Mouse (Mus musculus): ENCODE results near the gene Ndufaf3.
A peak's percentile ranks its signal among the peaks of the same experiment; 100 is the strongest.

Gene Ndufaf3

DNA sequence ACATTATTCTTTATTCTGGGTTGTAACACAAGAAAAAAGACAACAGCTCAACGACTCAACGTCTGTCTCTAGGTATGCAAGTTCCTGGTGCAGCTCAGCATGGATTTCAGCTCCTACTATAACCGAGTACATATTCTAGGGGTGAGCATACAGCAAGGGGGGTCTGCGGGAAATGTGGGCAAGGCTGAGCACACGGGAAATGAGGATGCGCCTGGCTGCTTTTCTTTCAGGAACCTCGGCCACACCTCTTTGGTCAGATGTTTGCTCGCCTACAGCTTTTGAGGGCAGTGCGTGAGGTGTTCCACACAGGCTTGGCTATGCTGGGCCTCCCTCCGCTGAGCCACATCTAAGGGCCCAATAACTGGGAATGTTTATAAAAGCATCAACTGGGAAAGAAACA lies 5.1 kb upstream of the Ndufaf3 start:
- DNase-seq (ENCODE audit: low spot score): no peak

DNA sequence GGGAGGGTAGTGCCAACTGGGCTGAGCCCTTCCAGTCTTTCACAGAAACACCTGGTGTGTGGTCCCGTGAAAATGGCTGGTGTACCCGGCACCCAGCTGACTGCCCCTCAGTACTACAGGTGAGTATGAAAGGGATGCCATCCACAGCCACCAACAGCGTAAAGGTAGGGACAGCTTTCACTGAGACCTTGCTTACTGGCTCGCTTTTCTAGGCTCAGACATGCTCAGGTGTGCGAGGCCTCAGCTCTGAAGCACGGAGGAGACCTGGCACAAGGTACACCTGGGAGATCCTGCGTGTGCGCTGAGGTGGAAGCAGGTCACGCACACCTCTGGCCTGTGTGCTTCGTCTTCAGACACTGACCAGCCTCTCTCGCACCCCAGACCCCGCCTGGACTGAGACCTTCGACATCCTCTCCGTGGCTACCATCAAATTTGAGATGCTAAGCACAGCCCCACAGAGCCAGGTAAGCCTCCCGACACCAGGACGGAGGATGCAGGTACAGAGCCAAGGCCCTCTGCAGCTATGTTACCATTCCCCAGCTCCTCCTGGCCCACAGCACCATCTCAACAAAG lies 4.3 kb upstream of the Ndufaf3 start:
- no peak for DNase-seq (ENCODE audit: low spot score)

DNA sequence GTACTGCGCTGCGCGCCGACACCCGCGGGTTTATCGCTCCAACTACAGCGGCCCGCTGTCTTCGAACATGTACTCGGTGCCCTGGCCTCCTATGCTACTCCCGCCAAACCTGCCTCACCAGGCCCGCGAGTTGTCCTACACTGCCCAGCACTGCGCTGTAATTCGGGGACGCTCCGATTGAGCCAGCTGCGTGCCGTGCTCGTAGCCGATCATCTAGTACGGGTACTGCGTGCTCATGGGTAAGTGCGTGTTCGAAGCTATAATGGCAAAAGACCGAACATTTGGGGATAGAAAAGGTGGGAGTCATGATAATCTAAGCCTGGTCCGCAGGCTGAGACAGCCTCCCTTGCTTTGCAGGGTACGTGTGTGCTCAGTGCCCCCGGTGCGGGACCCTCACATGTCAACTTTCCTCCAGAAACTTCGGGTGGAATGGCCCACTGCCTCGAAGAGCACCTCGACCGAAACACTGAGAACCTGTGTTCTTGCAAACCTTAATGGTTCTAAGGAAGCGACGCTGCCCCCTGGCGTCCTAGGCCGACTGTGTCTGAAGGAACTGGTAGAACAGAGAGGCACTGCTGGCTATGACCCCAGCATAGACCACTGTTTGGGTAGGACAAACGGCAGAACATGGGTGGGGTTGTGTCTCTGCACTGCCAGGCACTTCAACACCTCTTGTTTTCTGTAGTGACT lies 3.1 kb upstream of the Ndufaf3 start:
- peak; percentile 77 for DNase-seq (ENCODE audit: low spot score)

DNA sequence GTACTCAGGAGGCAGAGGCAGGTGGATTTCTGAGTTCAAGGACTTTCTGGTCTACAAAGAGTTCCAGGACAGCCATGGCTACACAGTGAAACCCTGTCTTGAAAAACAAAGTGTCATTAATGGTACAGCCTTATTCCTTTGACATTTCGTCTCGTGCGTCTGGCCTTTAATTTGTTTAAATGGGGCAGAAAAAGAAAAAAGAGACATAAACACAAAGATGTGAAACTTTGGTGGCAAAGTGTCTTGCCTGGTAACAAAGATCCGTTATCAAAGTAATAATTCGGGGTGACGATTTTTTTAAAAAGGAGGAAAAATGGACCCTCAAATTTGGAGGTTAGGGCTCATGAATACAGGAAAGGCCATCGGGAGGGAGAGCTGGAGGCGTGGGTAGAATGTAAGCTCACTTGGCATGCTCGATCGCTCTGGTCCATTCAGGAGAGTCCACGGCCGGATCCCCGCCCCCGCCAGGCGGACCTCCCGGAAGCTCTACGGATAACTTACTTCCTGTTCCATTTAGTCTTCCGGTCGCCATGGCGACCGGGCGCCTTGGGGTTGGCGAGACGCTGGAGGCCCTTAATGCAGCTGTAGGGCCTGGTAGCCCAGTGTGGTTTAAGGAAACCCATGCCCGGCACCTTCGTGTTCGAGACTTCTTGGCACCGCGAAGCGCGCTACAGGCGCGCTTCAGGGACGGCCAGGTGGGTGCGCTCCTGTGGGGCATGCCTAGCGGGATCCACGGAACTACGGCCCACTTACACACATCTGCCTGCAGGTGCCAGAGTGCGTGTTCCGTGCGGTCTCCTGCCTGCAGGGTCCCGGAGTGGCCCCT lies 2.4 kb upstream of the Ndufaf3 start, which contains the start of gene Dalrd3:
Gene Dalrd3, plus strand, starts transcription at position 506 of the 826 bp plus-strand sequence.
- DNase-seq (ENCODE audit: low spot score): peak; percentile 93

DNA sequence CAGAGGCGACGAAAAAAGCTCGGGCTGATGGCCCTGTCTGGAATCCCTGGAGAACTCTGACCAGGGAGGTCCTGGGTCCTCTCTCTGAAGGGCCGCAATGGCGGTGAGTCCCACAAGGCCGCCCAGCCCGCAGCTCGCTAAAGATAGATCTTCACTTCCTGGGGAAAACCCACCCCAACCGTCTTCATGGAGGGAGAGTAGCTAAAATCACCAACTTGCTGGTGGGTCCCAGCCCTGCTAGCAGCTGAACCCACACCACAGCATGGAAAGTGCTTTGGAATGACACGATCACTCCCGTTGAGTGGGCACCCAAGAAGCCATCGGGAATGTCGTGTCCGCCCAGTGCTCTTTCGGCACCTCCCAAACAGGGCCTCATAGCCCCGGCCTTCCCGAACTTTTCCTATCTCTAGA lies 1.3 kb upstream of the Ndufaf3 start:
- peak; percentile 45 for DNase-seq (ENCODE audit: low spot score)

DNA sequence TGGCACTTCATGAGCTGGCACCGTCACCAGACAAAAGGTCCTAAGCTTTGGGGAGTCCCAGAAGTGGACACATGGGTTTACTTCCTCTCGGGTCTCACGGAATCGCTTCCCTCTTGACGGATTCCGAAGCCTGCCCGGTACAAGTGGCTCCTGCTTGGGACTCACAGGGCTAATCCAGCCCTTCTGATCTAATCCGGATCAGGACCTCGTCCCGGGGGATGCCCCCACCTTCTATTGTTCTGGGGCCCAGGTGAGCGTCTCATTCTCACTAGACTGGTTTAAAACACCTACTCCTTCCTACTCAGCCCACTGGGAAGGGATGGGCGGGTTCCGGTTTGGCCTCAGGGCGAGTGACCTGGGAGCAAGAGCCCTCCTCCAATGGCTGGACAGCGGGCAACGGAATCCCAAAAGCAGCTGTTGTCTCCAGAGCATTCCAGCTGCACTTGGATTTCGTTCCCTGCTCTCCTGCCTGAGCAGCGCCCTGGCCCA lies 741 bp upstream of the Ndufaf3 start:
- DNase-seq (ENCODE audit: low spot score): peak; percentile 38

DNA sequence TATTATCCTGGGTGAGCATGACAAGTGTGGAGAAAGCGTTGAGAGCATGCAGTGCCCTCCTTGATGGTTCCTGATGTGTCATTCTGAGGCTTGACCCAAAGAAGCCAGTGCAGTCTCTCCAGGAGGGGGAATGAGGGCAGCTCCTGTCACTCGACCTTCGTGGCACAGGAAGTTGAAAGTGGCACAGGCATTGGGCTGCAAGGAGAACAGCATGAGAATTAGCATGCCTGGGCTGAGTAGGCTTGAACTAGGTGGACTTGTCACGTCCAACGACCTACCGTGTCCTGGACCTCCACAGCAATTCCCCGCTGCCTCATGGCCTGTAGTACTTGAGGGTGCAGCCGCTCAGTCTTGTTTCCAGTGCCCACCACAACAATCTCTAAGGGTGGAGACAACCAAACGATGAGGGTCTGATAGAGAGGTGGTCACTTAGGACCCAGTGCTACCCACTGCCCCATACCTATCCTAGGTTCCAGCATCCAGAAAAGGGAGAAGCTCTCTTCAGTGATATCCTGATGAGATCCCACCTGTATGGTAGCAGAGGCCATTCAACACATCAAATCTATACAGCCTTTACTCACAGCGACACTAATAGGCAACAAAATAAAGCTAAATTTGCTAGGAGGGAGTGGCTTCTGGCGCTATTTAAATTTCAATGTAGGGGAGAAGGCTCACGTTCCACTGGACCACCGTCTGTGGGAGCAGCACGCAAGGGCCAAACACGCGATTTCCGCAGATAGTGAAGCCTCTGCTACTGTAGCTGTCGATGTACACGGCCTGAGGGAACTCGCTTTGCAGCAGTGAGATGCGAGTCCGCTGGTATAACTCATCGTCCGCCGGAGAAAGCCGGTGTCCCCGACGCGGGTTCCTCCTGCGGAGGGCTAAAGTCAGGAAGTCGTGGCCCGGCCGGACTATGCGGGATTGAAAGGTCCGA lies 1.1 kb downstream of the Ndufaf3 start:
- no peak for DNase-seq (ENCODE audit: low spot score)

DNA sequence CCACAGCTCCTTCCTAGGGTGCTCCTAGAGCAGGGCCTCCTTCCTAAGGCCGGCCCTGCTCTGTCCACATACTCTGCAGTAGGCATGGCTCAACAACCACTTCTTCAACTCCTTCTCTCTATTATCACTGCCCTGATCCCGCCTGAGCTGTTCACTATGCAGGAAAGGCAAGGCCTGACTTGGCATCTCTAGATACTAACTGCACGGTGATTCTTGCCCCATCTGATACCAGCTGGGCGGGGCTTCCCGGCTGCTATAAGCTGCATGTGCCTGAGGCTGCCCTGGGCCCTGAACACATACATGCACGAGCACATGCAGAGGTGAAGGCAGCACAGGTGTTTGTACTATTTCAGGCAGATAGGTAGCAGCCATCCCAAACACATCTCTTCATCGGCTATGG lies 3.1 kb downstream of the Ndufaf3 start:
- DNase-seq (ENCODE audit: low spot score): no peak

DNA sequence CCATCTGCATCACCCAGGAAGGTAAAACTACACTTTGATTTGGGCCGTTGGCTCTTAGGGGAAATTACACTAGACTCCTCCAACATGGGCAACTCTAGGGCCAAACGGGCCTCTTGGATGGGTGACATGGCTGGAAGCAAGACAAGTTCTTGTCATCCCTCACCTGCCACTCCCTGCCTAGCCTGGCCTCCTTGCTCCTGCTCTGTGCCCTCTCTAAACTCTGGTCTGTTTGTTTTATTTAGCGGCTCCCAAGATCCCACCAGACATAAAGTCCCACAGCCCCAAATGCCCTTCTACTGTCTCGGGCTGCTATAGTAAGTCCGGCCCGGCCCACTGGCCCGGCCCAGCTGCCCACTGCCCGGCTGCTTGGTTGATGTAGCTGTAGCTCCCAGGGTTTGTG lies 3.6 kb downstream of the Ndufaf3 start:
- no peak for DNase-seq (ENCODE audit: low spot score)

DNA sequence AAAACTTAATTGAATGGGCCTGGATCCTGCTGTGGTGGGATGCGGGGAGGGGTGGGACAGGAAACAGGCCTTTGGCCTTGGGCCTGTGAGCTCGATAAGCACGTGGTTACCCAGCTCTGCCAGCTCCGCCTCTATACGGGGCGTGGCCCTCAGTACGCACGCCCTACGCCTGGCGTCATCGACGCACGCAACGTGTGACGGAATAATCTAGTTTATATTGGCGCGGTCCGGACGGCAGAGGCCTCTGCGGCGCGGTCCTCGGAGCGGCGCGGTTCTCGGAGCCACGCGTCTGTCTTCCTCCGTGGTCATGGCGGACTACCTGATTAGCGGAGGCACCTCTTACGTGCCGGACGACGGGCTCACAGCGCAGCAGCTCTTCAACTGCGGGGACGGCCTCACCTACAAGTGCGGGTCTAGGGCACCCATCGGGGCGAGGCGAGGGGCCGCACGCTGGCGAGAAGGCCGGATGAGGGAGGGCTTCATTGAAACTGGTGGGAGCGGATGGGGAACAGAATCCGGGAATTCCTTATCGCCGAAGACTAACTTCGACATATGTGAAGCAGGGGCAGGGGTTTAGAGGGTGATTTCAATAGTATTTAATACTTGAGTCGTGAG lies 6.9 kb downstream of the Ndufaf3 start, which contains the start of gene Impdh2:
Gene Impdh2, plus strand, starts transcription at position 60 of the 615 bp plus-strand sequence.
- peak; percentile 97 for DNase-seq (ENCODE audit: low spot score)

DNA sequence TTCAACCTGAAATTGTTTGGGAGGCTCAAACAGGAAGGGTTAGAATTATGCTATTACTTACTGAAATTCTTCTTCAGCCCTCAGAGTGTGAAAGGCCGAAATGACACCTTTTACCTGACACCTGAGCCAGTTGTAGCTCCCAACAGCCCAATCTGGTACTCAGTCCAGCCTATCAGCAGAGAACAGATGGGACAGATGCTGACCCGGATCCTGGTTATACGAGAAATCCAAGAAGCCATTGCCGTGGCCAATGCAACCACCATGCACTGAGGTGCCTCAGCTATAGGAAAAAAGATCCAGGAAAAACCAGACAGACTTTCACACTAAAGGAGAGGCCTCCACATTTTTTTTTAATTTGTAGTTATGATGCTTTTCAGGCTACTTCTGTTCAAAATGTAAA lies 8.1 kb downstream of the Ndufaf3 start:
- no peak for DNase-seq (ENCODE audit: low spot score)

DNA sequence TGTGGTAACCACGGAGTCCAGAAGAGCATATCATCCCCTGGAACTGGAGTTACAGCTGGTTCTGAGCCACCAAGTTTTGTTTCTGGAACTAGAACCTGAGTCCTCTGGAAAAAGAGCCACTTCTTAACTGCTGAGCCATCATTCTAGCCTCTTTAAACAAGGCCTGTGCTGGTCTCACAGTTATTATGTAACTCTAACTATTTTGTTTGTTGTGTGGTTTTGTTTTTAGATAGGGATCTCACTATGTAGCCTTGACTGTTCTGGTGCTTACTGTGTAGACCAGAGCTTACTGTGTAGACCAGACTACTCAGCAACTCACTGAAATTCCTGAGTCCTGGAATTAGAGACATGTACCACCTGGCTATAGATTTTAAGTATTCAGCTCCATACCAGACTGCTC lies 20.4 kb downstream of the Ndufaf3 start:
- no peak for DNase-seq (ENCODE audit: low spot score)

DNA sequence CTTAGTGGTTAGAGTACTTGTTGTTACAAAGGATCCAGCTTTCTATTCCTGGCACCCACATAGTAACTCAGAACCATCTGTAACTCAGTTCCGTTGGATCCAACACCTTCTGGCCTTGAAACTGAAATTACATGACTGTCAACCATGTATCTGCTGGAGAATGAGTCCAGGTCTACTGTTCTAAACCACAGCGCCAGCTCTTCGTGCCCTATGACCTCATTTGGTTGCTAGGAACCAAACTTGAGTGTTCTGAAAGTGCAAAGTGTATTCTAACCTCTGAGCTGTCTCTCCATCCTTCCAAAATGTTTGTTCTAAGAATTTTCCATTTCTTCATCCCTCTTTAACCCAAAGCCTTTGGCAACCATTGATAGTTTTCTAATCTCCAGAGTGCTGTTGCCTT lies 21.2 kb downstream of the Ndufaf3 start:
- DNase-seq (ENCODE audit: low spot score): no peak

DNA sequence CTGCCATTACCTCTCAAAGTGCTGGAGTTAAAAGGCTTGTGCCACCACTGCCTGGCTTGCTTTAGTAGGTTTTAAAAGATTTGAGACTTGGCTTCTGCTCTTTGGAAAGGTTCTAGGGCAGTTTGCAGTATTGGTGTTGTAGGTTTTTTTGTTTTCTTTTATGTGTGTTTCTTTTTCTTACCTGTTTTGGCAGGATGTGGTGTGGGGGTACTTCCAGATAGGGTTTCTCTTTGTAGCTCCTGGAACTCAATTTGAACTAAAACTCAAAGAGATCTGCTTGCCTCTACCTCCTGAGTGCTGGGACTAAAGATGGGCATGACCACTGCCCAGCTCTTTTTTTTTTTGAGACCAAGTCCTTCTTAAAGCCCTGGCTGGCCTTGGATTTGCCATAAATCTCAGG lies 26.4 kb downstream of the Ndufaf3 start:
- DNase-seq (ENCODE audit: low spot score): no peak

DNA sequence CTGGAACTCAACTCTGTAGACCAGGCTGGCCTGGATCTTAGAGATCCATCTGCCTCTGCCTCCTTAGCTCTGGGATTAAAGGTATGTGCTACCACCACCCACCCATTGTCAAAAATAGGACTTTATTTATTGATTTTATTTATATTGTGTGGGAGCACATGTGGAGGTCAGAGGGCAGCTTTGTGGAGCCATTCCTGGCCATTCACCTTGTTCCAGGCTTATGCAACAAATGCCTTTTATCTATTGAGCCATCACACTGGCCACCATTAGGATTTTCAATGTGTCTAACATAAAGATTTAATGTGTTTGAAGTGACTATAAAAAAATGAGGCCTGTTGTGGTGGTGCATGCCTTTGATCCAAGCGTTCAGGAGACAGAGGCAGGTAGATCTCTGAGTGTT lies 35.7 kb downstream of the Ndufaf3 start:
- no peak for DNase-seq (ENCODE audit: low spot score)

DNA sequence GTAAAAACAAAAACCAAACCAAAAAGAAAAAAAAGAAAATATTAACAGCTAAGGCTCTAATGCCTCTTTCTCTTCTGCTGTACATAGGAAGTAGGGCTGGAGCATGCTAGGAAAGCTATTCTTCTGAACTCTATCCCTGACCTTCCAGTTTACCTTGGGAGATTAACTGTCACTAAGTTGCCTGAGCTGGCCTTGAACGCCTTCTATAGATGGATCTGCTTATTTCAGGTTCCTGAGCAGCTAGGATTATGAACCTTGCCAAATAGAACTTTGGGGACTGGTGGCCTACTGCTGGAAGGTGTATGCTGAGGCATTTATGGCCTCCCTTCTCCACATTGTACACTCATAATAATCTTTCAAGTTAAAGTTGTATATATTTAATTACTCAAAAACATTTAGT lies 36.3 kb downstream of the Ndufaf3 start:
- no peak for DNase-seq (ENCODE audit: low spot score)

DNA sequence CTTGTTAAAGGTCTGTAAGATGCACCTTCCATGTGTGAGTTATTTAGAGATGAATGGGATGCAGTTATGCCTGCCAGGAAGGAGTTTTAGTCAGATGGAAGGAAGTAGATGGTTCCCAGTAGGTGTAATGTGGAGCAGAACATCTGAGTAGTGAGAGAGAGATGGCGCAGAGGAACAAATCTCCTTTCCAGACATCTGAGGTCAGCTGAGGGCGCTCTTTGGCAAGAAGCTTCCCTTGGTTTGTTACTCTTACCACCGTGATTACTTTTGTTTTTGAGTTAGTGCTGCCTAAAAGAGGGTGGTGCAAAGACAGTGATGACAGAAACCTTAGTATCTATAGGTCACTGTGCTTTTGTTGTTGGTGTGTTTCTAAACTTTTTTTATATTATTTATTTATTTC lies 41.8 kb downstream of the Ndufaf3 start:
- no peak for DNase-seq (ENCODE audit: low spot score)

DNA sequence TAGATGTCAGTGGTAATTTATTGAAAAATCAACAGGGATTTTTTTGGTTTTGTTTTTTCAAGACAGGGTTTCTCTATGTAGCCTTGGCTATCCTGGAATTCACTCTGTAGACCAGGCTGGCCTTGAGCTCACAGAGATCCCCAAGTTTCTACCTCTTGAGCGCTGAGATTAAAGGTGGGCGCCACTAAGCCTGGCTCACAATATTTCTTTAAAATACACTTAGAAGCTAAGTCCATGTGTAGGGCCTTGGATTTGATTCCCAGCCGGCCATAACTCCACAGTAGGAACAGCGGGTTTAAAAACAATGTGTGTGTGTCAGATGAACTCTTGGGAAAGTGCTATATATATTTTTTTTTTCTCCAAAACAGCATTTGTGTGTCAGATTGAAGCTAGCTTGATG lies 43.9 kb downstream of the Ndufaf3 start:
- DNase-seq (ENCODE audit: low spot score): no peak

DNA sequence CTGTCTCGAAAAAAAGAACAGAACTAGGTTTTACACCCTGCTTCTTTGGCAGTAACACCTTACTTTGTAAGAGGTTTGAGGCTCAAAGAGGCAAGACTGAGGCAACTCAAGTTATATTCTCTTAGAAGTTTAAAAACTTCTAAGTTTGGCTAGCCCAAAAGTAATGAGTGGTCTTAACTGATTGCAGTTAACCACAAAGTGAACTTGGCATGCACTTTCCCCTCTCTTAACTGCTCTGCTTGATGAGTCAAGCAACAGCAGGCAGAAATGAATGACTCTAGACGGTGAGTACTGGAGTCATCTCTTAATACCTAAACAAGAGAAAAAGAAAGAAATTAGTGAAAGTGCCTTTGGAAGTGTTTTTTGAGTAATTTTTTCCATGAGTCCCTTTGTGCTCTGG lies 45.6 kb downstream of the Ndufaf3 start:
- DNase-seq (ENCODE audit: low spot score): no peak

DNA sequence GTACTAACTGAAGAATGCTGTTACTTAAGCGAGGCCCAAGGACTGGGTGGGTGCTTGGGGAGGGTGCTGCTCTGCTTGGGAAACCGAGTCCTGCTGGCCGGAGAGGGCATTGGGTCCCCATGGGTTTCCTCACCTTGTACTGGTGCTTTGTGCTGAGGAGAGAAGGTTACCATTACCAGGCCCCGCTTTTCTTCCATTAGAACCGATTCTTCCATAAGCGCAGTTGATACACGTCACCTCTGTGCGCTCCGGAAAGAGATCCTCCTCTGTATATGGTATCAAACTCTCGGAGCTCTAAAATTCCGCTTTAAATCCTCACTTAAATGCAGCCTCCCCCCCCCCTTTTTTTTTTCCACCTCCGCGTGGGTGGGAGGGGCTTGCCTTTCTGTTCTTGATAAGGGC lies 49.3 kb downstream of the Ndufaf3 start:
- DNase-seq (ENCODE audit: low spot score): no peak

DNA sequence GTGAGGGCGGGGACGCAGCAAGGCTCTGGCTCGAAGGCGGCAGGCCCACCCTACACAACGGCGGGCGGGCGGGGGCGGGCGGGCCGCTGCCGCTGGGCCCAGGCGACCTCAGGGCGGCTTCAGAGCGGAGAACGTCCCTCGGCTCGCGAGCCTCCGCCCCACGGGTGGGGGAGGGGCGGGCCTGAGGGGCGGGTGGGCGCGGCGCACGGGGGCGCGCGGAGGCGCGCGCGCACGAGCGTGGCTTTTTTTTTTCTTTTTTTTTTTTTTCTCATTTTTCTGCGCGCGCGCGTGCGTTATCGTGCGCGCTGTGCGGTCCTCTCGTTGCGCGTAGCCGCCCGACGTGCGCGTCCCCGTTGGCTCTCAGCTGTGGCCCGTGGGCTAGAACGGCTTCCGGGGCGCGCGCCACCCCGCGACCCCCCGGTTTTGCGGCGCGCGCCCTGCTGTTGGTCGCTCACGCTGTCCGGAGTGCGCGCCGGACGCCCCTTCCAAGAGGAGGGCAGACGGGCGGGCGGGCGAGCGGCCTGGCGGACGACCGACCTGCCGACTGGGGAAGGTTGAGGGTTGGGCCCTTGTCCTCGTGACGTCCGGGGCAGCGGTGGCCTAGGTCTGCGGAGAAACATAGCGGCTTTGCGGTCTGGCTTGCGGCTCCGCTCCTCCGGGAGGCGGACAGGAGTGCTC lies 49.8 kb downstream of the Ndufaf3 start:
- DNase-seq (ENCODE audit: low spot score): peak; percentile 89
